Mouse (Mus musculus): ENCODE measurements around the gene Srrm3. TPM values are rescaled to one million over a fixed set of nuclear protein-coding genes. Genes with fewer than 3 reads are reported as not detected.

The Srrm3 gene
- polyA plus RNA-seq, 2 experiments: 0.01 TPM; not detected in 1

DNA sequence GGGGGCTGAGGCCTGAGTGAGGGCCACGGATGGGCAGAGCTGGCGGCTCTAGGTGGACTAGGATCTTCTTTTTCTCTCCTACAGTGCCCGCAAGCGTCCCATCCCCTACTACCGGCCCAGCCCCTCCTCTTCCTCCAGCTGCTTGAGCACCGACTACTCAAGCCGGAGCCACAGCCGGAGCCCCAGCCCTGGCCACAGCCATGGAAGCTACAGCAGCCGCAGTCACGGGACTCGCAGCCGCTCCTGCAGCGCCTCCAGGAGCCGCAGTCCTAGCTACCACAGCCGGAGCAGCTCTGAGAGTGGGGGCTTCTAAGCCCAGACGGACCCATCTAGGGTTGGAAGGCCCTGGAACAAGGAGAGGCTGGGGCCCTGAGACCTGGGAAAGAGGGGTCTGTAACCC lies 66.3 kb downstream of the Srrm3 start:
- Histone ChIP-seq H3K4me1 (replicated peaks; ENCODE audit: control insufficient read depth in 2 of 2, insufficient read depth in 2 of 2, low read length in 1 of 2) (peaks cover 0 to 5% of the 10 kb centered on the region in 2 experiments; a peak in 2 of 4 replicates), H3K9me3 (ENCODE audit: control insufficient read depth, low read length) (no peaks in the 10 kb centered on the region), H3K27ac (no peak overlapping the region), H3K4me2 (ENCODE audit: low read depth) (no peak overlapping the region), H3K9ac (replicated peaks) (no peak overlapping the region), H3K27me3 (ENCODE audit: control insufficient read depth, insufficient read depth, low read length) (peaks cover 33% of the 10 kb centered on the region), H3K36me3 (replicated peaks; ENCODE audit: control insufficient read depth, insufficient read depth, low read depth) (no peaks in the 10 kb centered on the region), H3K4me3 (ENCODE audit: insufficient read depth in 1 of 2, low read depth in 2 of 2, low read length in 2 of 2) (no peak overlapping the region)
- ATAC-seq (ENCODE audit: insufficient read depth) (no peak), DNase-seq (ENCODE audit: low read depth in 3 of 3, low spot score in 3 of 3) (no peak)
- WGBS (ENCODE audit: insufficient replicate concordance): 13% methylated on average over 16 of the region's 16 CpGs
- TF ChIP-seq CTCF (IDR thresholded peaks at IDR 0.05; ENCODE audit: low read depth) (no peak), EP300 (IDR thresholded peaks at IDR 0.05; ENCODE audit: low read depth) (no peak)

DNA sequence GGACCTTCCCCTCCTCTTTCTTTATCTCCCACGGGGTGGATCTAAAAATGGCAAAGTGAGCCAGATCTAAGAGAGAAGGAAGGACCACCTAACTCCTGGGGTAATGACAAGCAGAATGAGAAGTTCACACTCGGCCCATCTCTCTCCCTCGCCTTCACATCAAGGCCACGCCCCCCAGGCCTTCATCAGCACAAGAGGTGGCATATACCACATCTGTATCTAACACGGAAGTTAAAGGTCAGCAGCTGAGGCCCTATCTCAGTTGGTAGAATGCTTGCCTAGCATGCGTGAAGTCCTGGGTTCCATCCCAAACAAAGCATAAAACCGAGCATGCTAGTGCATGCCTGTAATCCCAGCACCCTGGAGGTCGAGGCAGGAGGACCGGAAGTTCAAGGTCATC lies 67.1 kb downstream of the Srrm3 start:
- WGBS (ENCODE audit: insufficient replicate concordance): 37% methylated on average over 9 of the region's 9 CpGs
- Histone ChIP-seq H3K4me2 (ENCODE audit: low read depth) (no peak overlapping the region), H3K36me3 (replicated peaks; ENCODE audit: control insufficient read depth, insufficient read depth, low read depth) (no peaks in the 10 kb centered on the region), H3K27ac (no peak overlapping the region), H3K4me1 (replicated peaks; ENCODE audit: control insufficient read depth in 2 of 2, insufficient read depth in 2 of 2, low read length in 1 of 2) (peaks cover 0 to 5% of the 10 kb centered on the region in 2 experiments; a peak in 2 of 4 replicates), H3K9ac (replicated peaks) (no peak overlapping the region), H3K27me3 (ENCODE audit: control insufficient read depth, insufficient read depth, low read length) (peaks cover 26% of the 10 kb centered on the region), H3K9me3 (ENCODE audit: control insufficient read depth, low read length) (no peaks in the 10 kb centered on the region), H3K4me3 (ENCODE audit: insufficient read depth in 1 of 2, low read depth in 2 of 2, low read length in 2 of 2) (no peak overlapping the region)
- no peak for DNase-seq (ENCODE audit: low read depth in 3 of 3, low spot score in 3 of 3)
- TF ChIP-seq CTCF (IDR thresholded peaks at IDR 0.05; ENCODE audit: low read depth) (no peak), EP300 (IDR thresholded peaks at IDR 0.05; ENCODE audit: low read depth) (no peak)
- ATAC-seq (ENCODE audit: insufficient read depth): no peak

DNA sequence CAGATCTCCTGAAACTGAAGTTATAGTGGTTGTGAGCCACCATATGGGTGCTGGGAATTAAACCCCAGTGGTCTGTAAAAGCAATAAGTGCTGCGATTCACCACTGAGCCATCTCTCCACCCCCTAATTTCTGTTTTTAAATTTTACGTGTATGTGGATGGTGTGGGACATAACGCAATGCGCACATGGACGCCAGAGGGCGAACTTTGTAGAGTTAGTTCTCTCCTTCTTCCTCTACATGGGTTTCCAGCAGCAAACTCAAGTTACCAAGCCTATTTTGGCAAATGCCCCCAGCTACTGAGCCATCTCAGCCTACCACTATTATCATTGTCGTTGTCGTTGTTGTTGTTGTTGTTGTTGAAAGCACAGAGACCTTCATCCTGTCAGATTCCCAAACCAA lies 70.5 kb downstream of the Srrm3 start:
- H3K36me3 ChIP-seq (replicated peaks; ENCODE audit: control insufficient read depth, insufficient read depth, low read depth): no peaks in the 10 kb centered on the region
- peaks cover 0 to 5% of the 10 kb centered on the region in 2 experiments; a peak in 2 of 4 replicates for H3K4me1 ChIP-seq (replicated peaks; ENCODE audit: control insufficient read depth in 2 of 2, insufficient read depth in 2 of 2, low read length in 1 of 2)
- H3K27me3 ChIP-seq (ENCODE audit: control insufficient read depth, insufficient read depth, low read length): peaks cover 4% of the 10 kb centered on the region; the same call in 1 of the 2 replicates
- no peak overlapping the region; a peak in 1 of 4 replicates for H3K4me3 ChIP-seq (ENCODE audit: insufficient read depth in 1 of 2, low read depth in 2 of 2, low read length in 2 of 2)
- no peak overlapping the region for H3K27ac ChIP-seq
- H3K4me2 ChIP-seq (ENCODE audit: low read depth): peak overlapping the region; percentile 30; the same call in 1 of the 2 replicates
- no peak overlapping the region for H3K9ac ChIP-seq (replicated peaks)
- DNase-seq (ENCODE audit: low read depth in 3 of 3, low spot score in 3 of 3) (peak in 1 of 3 experiments; percentile 9), ATAC-seq (ENCODE audit: insufficient read depth) (no peak)
- WGBS (ENCODE audit: insufficient replicate concordance): 15% methylated on average over 8 of the region's 8 CpGs
- no peaks in the 10 kb centered on the region for H3K9me3 ChIP-seq (ENCODE audit: control insufficient read depth, low read length)
- TF ChIP-seq EP300 (IDR thresholded peaks at IDR 0.05; ENCODE audit: low read depth) (no peak), CTCF (IDR thresholded peaks at IDR 0.05; ENCODE audit: low read depth) (peak; percentile 54)

DNA sequence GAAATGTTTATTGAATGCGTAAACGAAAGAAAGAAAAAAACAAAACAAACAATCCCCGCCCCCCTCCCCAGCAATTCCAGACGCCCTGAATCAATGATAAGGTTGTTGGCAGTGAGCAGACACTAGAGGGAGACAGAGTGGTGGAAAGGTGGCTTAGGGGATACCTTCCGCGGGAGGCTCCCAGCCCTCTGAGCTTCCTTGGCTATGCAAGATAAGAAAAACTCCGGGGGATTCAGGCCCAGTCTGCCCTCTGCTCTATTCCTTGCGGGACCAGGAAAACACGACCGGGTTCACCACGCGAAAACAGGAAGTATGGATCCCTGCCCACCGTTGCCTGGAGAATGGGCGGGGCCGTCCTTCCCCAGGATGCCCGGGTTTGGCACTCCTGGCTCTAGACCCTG lies 71.1 kb downstream of the Srrm3 start:
- no peak overlapping the region for H3K9ac ChIP-seq (replicated peaks)
- peak in 2 of 3 experiments; percentile 29 to 32 for DNase-seq (ENCODE audit: low read depth in 3 of 3, low spot score in 3 of 3)
- WGBS (ENCODE audit: insufficient replicate concordance): 3% methylated on average over 16 of the region's 16 CpGs

DNA sequence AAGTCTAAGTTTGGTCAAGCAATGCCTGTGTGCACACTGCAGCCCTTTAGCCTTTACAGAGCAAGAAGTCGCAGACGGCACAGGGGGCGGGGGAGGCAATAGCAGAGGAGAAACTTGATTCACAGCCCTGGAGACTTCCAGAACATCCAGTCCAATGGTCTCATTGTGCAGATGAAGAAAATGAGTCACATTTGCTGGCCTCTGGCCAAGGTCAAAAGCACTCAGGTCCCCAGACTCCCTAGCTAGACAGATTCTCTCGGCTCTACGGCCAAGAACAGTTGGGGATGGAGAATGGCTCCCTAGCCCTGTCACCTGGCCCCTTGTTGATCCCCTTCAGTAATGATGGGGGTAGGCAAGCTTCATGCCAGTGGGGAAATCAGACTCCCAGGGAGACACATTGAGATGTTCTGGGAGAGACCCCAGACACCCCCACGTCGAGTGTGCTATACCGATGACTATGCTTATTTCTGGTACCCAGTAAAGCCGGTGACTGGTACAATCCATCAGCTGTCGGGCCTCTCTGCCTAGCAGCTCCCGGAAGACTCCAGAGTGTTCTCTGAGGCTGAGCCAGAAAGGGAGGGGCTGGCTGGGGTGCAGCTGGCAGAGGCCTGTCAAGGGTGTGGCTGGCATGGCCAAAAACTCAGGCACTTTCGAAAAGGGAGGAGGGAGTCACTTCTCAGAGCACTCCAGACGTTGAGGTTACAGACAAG lies 72.9 kb downstream of the Srrm3 start:
- Histone ChIP-seq H3K27ac (no peak overlapping the region), H3K9ac (replicated peaks) (no peak overlapping the region), H3K4me2 (ENCODE audit: low read depth) (no peak overlapping the region), H3K27me3 (ENCODE audit: control insufficient read depth, insufficient read depth, low read length) (no peaks in the 10 kb centered on the region; the same call in 1 of the 2 replicates), H3K4me1 (replicated peaks; ENCODE audit: control insufficient read depth in 2 of 2, insufficient read depth in 2 of 2, low read length in 1 of 2) (peaks cover 0 to 5% of the 10 kb centered on the region in 2 experiments; a peak in 2 of 4 replicates), H3K36me3 (replicated peaks; ENCODE audit: control insufficient read depth, insufficient read depth, low read depth) (no peaks in the 10 kb centered on the region), H3K4me3 (ENCODE audit: insufficient read depth in 1 of 2, low read depth in 2 of 2, low read length in 2 of 2) (no peak overlapping the region), H3K9me3 (ENCODE audit: control insufficient read depth, low read length) (no peaks in the 10 kb centered on the region)
- ATAC-seq (ENCODE audit: insufficient read depth) (no peak), DNase-seq (ENCODE audit: low read depth in 3 of 3, low spot score in 3 of 3) (no peak)
- no peak for TF ChIP-seq CTCF (IDR thresholded peaks at IDR 0.05; ENCODE audit: low read depth)
- TF ChIP-seq EP300 (IDR thresholded peaks at IDR 0.05; ENCODE audit: low read depth): no peak
- WGBS (ENCODE audit: insufficient replicate concordance): 51% methylated on average over 13 of the region's 13 CpGs

More for the DNA sequence above, 71.1 kb downstream of the Srrm3 start:
- Histone ChIP-seq H3K4me2 (ENCODE audit: low read depth) (peak overlapping the region; percentile 30), H3K9me3 (ENCODE audit: control insufficient read depth, low read length) (no peaks in the 10 kb centered on the region), H3K36me3 (replicated peaks; ENCODE audit: control insufficient read depth, insufficient read depth, low read depth) (no peaks in the 10 kb centered on the region), H3K27ac (no peak overlapping the region), H3K27me3 (ENCODE audit: control insufficient read depth, insufficient read depth, low read length) (peaks cover 4% of the 10 kb centered on the region; the same call in 1 of the 2 replicates), H3K4me1 (replicated peaks; ENCODE audit: control insufficient read depth in 2 of 2, insufficient read depth in 2 of 2, low read length in 1 of 2) (peaks cover 0 to 5% of the 10 kb centered on the region in 2 experiments; a peak in 2 of 4 replicates), H3K4me3 (ENCODE audit: insufficient read depth in 1 of 2, low read depth in 2 of 2, low read length in 2 of 2) (peak overlapping the region in 1 of 2 experiments; percentile 31; a peak in 3 of 4 replicates)
- ATAC-seq (ENCODE audit: insufficient read depth): no peak
- no peak for TF ChIP-seq EP300 (IDR thresholded peaks at IDR 0.05; ENCODE audit: low read depth)
- TF ChIP-seq CTCF (IDR thresholded peaks at IDR 0.05; ENCODE audit: low read depth): peak; percentile 61
